Mouse (Mus musculus) lung, postnatal 0 days (tissue): ENCODE data around the gene Tmem205. TPM values are rescaled to one million over a fixed set of nuclear protein-coding genes. Genes with fewer than 3 reads are reported as not detected.
A peak's percentile ranks its signal among the peaks of the same experiment; 100 is the strongest.

Experiments used
- ATAC-seq: fragments of 200-750 bp; cut with Nextera tagmentation; 2 replicates; pipeline ENCODE4 v1.8.0; 2017; ENCODE audit warnings: moderate library complexity
- DNase-seq: peaks from one replicate; pipeline ENCODE4 v3.0.0-alpha.2; 2016; ENCODE audit warnings: low spot score
- H3K27ac ChIP-seq: fragments of 300-500 bp; sonication (generic); 2 replicates; pipeline ENCODE4 v1.5.1; 2014; ENCODE audit warnings: antibody characterized with exemption, mild to moderate bottlenecking, low read length, mixed read lengths
- H3K27me3 ChIP-seq: fragments of 300-500 bp; sonication (generic); replicated peaks from 2 replicates; pipeline ENCODE4 v1.6.1; 2014; ENCODE audit warnings: low read length, mixed read lengths; ENCODE audit not compliant: insufficient read depth
- H3K36me3 ChIP-seq: fragments of 300-500 bp; sonication (generic); 2 replicates; pipeline ENCODE4 v1.6.1; 2014; ENCODE audit warnings: low read length, mixed read lengths; ENCODE audit not compliant: insufficient read depth
- H3K4me1 ChIP-seq: fragments of 300-500 bp; sonication (generic); 2 replicates; pipeline ENCODE4 v1.6.1; 2014; ENCODE audit warnings: antibody characterized with exemption, low read depth, low read length, mixed read lengths; ENCODE audit not compliant: insufficient read depth
- H3K4me2 ChIP-seq: fragments of 300-500 bp; sonication (generic); replicated peaks from 2 replicates; pipeline ENCODE4 v1.6.1; 2014; ENCODE audit warnings: low read depth, mild to moderate bottlenecking, low read length, moderate library complexity, mixed read lengths
- H3K4me3 ChIP-seq: fragments of 300-500 bp; sonication (generic); 2 replicates; pipeline ENCODE4 v1.5.1; 2014; ENCODE audit warnings: low read depth, low read length
- H3K9ac ChIP-seq: fragments of 300-500 bp; sonication (generic); replicated peaks from 2 replicates; pipeline ENCODE4 v1.6.1; 2014; ENCODE audit warnings: low read depth, mild to moderate bottlenecking
- H3K9me3 ChIP-seq: fragments of 300-500 bp; sonication (generic); 2 replicates; pipeline ENCODE4 v1.6.1; 2016; ENCODE audit warnings: low read length, mixed read lengths
- CTCF ChIP-seq: IDR thresholded peaks from 2 replicates; pipeline ENCODE4 v1.5.1; 2016; ENCODE audit warnings: antibody characterized with exemption, mild to moderate bottlenecking
- EP300 ChIP-seq: IDR thresholded peaks from 2 replicates; pipeline ENCODE4 v1.6.1; 2016; ENCODE audit warnings: antibody characterized with exemption, mild to moderate bottlenecking, control low read depth
- WGBS: fragments of 180-500 bp; shearing (Covaris S2); extraction: QIAGEN DNeasy Blood & Tissue Kit; methylation state at CpG from one replicate; pipeline ENCODE4 v1.1.7; 2014; 5-methylcytosine and 5-hydroxymethylcytosine counted together
- polyA plus RNA-seq: library from polyadenylated mRNA; unstranded; fragments of >200 nt; fragmentation: Nextera tagmentation; extraction: Ambion mirVana; gene quantifications from 2 replicates; pipeline ENCODE4 v1.2.1, GENCODE M21; 2015

Tmem205 gene
- polyA plus RNA-seq, result 106 and 107 TPM in 2 replicates

GRCm38 (mm10) chr9:21927208-21927753 is at the start of gene Tmem205, which contains the start of gene Ccdc159:
Tmem205 (minus strand) TSS chr9:21927556.
Ccdc159 (plus strand) TSS chr9:21927471.
- Histone ChIP-seq H3K4me3 (peak within 1 kb of the TSS; percentile 51), H3K9me3 (no peaks in the 10 kb centered on the region), H3K27ac (peak within 1 kb of the TSS; percentile 89), H3K36me3 (no peaks in the 10 kb centered on the region), H3K4me2 (peak within 1 kb of the TSS; percentile 63), H3K9ac (peak within 1 kb of the TSS; percentile 43), H3K27me3 (no peaks in the 10 kb centered on the region), H3K4me1 (peaks cover 19% of the 10 kb centered on the region)
- TF ChIP-seq CTCF (no peak), EP300 (no peak)
- WGBS, result 1% methylated on average over 26 of the region's 28 CpGs
- ATAC-seq (peak; percentile 93), DNase-seq (peak; percentile 100)

- ATAC-seq (no peak), DNase-seq (no peak)
- H3K9me3 ChIP-seq, result no peaks in the 10 kb centered on the region
- H3K4me1 ChIP-seq, result no peaks in the 10 kb centered on the region
- WGBS, result 77% methylated on average over 10 of the region's 10 CpGs
- H3K27ac ChIP-seq, result no peak overlapping the region
- TF ChIP-seq EP300, result no peak
- no peak for TF ChIP-seq CTCF
- H3K4me3 ChIP-seq, result no peak overlapping the region
- no peaks in the 10 kb centered on the region for H3K27me3 ChIP-seq
- H3K9ac ChIP-seq, result no peak overlapping the region
- no peak overlapping the region for H3K4me2 ChIP-seq
- H3K36me3 ChIP-seq, result no peaks in the 10 kb centered on the region
Measured at GRCm38 (mm10) chr9:21976626-21977175, 49.3 kb upstream of the Tmem205 start.

- Histone ChIP-seq H3K27ac (no peak overlapping the region), H3K4me3 (no peak overlapping the region), H3K9me3 (no peaks in the 10 kb centered on the region), H3K27me3 (no peaks in the 10 kb centered on the region), H3K4me1 (no peaks in the 10 kb centered on the region), H3K9ac (no peak overlapping the region), H3K4me2 (no peak overlapping the region), H3K36me3 (no peaks in the 10 kb centered on the region)
- WGBS, result 90% methylated on average over 4 of the region's 4 CpGs
- ATAC-seq (no peak), DNase-seq (no peak)
- TF ChIP-seq EP300 (no peak), CTCF (no peak)
Measured at GRCm38 (mm10) chr9:21969304-21969703, 41.9 kb upstream of the Tmem205 start.

- Histone ChIP-seq H3K27ac (no peak overlapping the region), H3K36me3 (no peaks in the 10 kb centered on the region), H3K9ac (no peak overlapping the region), H3K4me1 (no peaks in the 10 kb centered on the region), H3K4me3 (no peak overlapping the region), H3K27me3 (no peaks in the 10 kb centered on the region), H3K4me2 (no peak overlapping the region), H3K9me3 (no peaks in the 10 kb centered on the region)
- ATAC-seq (no peak), DNase-seq (no peak)
- 30% methylated on average over 6 of the region's 6 CpGs for WGBS
- no peak for TF ChIP-seq EP300
Measured at GRCm38 (mm10) chr9:21968883-21969282, 41.5 kb upstream of the Tmem205 start.

GRCm38 (mm10) chr9:21963417-21963816 is 36.1 kb upstream of the Tmem205 start, which contains the start of gene Epor:
Epor (minus strand) TSS chr9:21963506.
- 15% methylated on average over 7 of the region's 8 CpGs for WGBS
- Histone ChIP-seq H3K36me3 (no peaks in the 10 kb centered on the region), H3K4me2 (peak within 1 kb of the TSS; percentile 81), H3K4me3 (peak within 1 kb of the TSS; percentile 37), H3K4me1 (peaks cover 25% of the 10 kb centered on the region), H3K27me3 (0 out of 2 replicates have a peak, but pooled peaks cover 7% of the 10 kb centered on the region), H3K9me3 (no peaks in the 10 kb centered on the region), H3K9ac (no peak within 1 kb of the TSS; the same call in 1 of the 2 replicates), H3K27ac (no peak within 1 kb of the TSS)
- DNase-seq (peak; percentile 51), ATAC-seq (peak; percentile 42)
- TF ChIP-seq CTCF (no peak), EP300 (no peak)

- H3K9ac ChIP-seq, result no peak overlapping the region; the same call in 1 of the 2 replicates
- WGBS, result 3% methylated on average over 33 of the region's 34 CpGs
- no peaks in the 10 kb centered on the region for H3K9me3 ChIP-seq
- H3K27me3 ChIP-seq, result 0 out of 2 replicates have a peak, but pooled peaks cover 7% of the 10 kb centered on the region
- no peak for TF ChIP-seq EP300
- peak; percentile 34 for TF ChIP-seq CTCF
- peaks cover 25% of the 10 kb centered on the region for H3K4me1 ChIP-seq
- no peaks in the 10 kb centered on the region for H3K36me3 ChIP-seq
- ATAC-seq, result peak; percentile 71
- no peak overlapping the region for H3K27ac ChIP-seq
- H3K4me3 ChIP-seq, result peak overlapping the region; percentile 37
- peak overlapping the region; percentile 81 for H3K4me2 ChIP-seq
- DNase-seq, result peak; percentile 74
Measured at GRCm38 (mm10) chr9:21962416-21963059, 35.2 kb upstream of the Tmem205 start.
